Mouse (Mus musculus) erythroblast, embryonic 14.5 days (primary cell): Measurements from ENCODE around the gene Hoxa4.

Experiments used
- GATA1 ChIP-seq: IDR thresholded peaks from 2 replicates; pipeline ENCODE4 v1.6.1; 2012; ENCODE audit warnings: low read length, inconsistent platforms, mixed read lengths
- TAL1 ChIP-seq: IDR thresholded peaks from 3 replicates; pipeline ENCODE4 v1.6.1; 2012; ENCODE audit warnings: low read length, inconsistent platforms, mixed read lengths

GRCm38 (mm10) chr6:52232568-52232965, 41.0 kb upstream of the Hoxa4 start:
- TF ChIP-seq GATA1 (no peak), TAL1 (no peak)
